Mouse (Mus musculus) liver, embryonic 11.5 days (tissue): Measurements from ENCODE around the gene Unc45a. TPM values are rescaled to one million over a fixed set of nuclear protein-coding genes. Genes with fewer than 3 reads are reported as not detected.

Experiments used
- ATAC-seq: fragments of 200-750 bp; cut with Nextera tagmentation; replicated peaks from 2 replicates; pipeline ENCODE4 v1.8.0; 2017; ENCODE audit warnings: moderate number of reproducible peaks, mild to moderate bottlenecking, moderate TSS enrichment, moderate library complexity; ENCODE audit not compliant: low FRiP score
- DNase-seq: peaks from one replicate; pipeline ENCODE4 v3.0.0-alpha.2; 2017; ENCODE audit warnings: low spot score
- H3K27ac ChIP-seq: fragments of 300-500 bp; sonication (generic); 2 replicates; pipeline ENCODE4 v1.5.1; 2014; ENCODE audit warnings: mild to moderate bottlenecking, low read depth, low read length, control low read depth
- H3K27me3 ChIP-seq: fragments of 300-500 bp; sonication (generic); replicated peaks from 2 replicates; pipeline ENCODE4 v1.6.1; 2014; ENCODE audit warnings: low read length, mixed read lengths; ENCODE audit not compliant: control insufficient read depth, insufficient read depth
- H3K36me3 ChIP-seq: fragments of 300-500 bp; sonication (generic); 2 replicates; pipeline ENCODE4 v1.6.1; 2014; ENCODE audit warnings: mild to moderate bottlenecking, low read length, moderate library complexity, mixed read lengths; ENCODE audit not compliant: control insufficient read depth, insufficient read depth
- H3K4me1 ChIP-seq: fragments of 300-500 bp; sonication (generic); replicated peaks from 2 replicates; pipeline ENCODE4 v1.6.1; 2014; ENCODE audit warnings: low read length, mixed read lengths; ENCODE audit not compliant: control insufficient read depth, insufficient read depth
- H3K4me2 ChIP-seq: fragments of 300-500 bp; sonication (generic); 2 replicates; pipeline ENCODE4 v1.6.1; 2014; ENCODE audit warnings: mild to moderate bottlenecking, control low read depth, moderate library complexity
- H3K4me3 ChIP-seq: fragments of 300-500 bp; sonication (generic); 2 replicates; pipeline ENCODE4 v1.5.1; 2014; ENCODE audit warnings: low read depth, low read length, control low read depth
- H3K9ac ChIP-seq: fragments of 300-500 bp; sonication (generic); 2 replicates; pipeline ENCODE4 v1.6.1; 2014; ENCODE audit warnings: low read depth, low read length, control low read depth
- H3K9me3 ChIP-seq: fragments of 300-500 bp; sonication (generic); 2 replicates; pipeline ENCODE4 v1.6.1; 2016; ENCODE audit warnings: low read length, inconsistent platforms, mixed read lengths; ENCODE audit not compliant: control insufficient read depth
- WGBS: fragments of 180-500 bp; shearing (Covaris S2); extraction: QIAGEN DNeasy Blood & Tissue Kit; methylation state at CpG from one replicate; pipeline ENCODE4 v1.1.7; 2014; 5-methylcytosine and 5-hydroxymethylcytosine counted together
- polyA plus RNA-seq: library from polyadenylated mRNA; unstranded; fragments of >200 nt; fragmentation: Nextera tagmentation; extraction: Ambion mirVana; gene quantifications from 2 replicates; pipeline ENCODE4 v1.2.1, GENCODE M21; 2014

Unc45a gene
- polyA plus RNA-seq, 1 experiment from 2014 or later = 24.0 TPM

- 81% methylated on average over 8 of the region's 8 CpGs for WGBS
- Histone ChIP-seq H3K27ac (no peak overlapping the region), H3K9me3 (no peaks in the 10 kb centered on the region), H3K9ac (no peak overlapping the region), H3K4me1 (no peaks in the 10 kb centered on the region), H3K4me3 (no peak overlapping the region), H3K27me3 (no peaks in the 10 kb centered on the region), H3K36me3 (peaks cover 23% of the 10 kb centered on the region), H3K4me2 (no peak overlapping the region)
- ATAC-seq (no peak), DNase-seq (no peak)
Measured at GRCm38 (mm10) chr7:80357156-80357555, 16.4 kb upstream of the Unc45a start.

- H3K27ac ChIP-seq = no peak overlapping the region
- 92% methylated on average over 13 of the region's 13 CpGs for WGBS
- H3K9ac ChIP-seq = no peak overlapping the region
- no peak overlapping the region for H3K4me3 ChIP-seq
- DNase-seq = no peak
- no peaks in the 10 kb centered on the region for H3K9me3 ChIP-seq
- no peak overlapping the region for H3K4me2 ChIP-seq
- no peak for ATAC-seq
- no peaks in the 10 kb centered on the region for H3K4me1 ChIP-seq
- no peaks in the 10 kb centered on the region for H3K27me3 ChIP-seq
- H3K36me3 ChIP-seq = peaks cover 25% of the 10 kb centered on the region
Measured at GRCm38 (mm10) chr7:80356351-80356750, 15.5 kb upstream of the Unc45a start.

GRCm38 (mm10) chr7:80352920-80353319 lies 12.1 kb upstream of the Unc45a start:
- Histone ChIP-seq H3K4me3 (no peak overlapping the region), H3K4me2 (no peak overlapping the region), H3K9me3 (no peaks in the 10 kb centered on the region), H3K27ac (no peak overlapping the region), H3K27me3 (no peaks in the 10 kb centered on the region), H3K9ac (no peak overlapping the region), H3K36me3 (peaks cover 11% of the 10 kb centered on the region), H3K4me1 (0 out of 2 replicates have a peak, but pooled peaks cover 7% of the 10 kb centered on the region)
- WGBS = 91% methylated on average over 8 of the region's 8 CpGs
- DNase-seq (no peak), ATAC-seq (no peak)

GRCm38 (mm10) chr7:80350808-80351207 lies 10.0 kb upstream of the Unc45a start:
- 38% methylated on average over 2 of the region's 2 CpGs for WGBS
- Histone ChIP-seq H3K27me3 (no peaks in the 10 kb centered on the region), H3K9ac (no peak overlapping the region), H3K9me3 (no peaks in the 10 kb centered on the region), H3K4me2 (no peak overlapping the region), H3K4me3 (no peak overlapping the region), H3K36me3 (peaks cover 8% of the 10 kb centered on the region; the same call in 1 of the 2 replicates), H3K27ac (no peak overlapping the region), H3K4me1 (peaks cover 13% of the 10 kb centered on the region)
- peak; percentile 57 for ATAC-seq
- DNase-seq = no peak

GRCm38 (mm10) chr7:80347670-80348586 lies 7.1 kb upstream of the Unc45a start:
- Histone ChIP-seq H3K27ac (no peak overlapping the region), H3K9me3 (no peaks in the 10 kb centered on the region), H3K9ac (no peak overlapping the region), H3K4me1 (peaks cover 19% of the 10 kb centered on the region), H3K4me2 (no peak overlapping the region), H3K36me3 (0 out of 2 replicates have a peak, but pooled peaks cover 5% of the 10 kb centered on the region), H3K4me3 (no peak overlapping the region), H3K27me3 (no peaks in the 10 kb centered on the region)
- ATAC-seq = no peak
- WGBS = 69% methylated on average over 13 of the region's 13 CpGs
- DNase-seq = no peak

GRCm38 (mm10) chr7:80346830-80347229 lies 6.0 kb upstream of the Unc45a start:
- DNase-seq (no peak), ATAC-seq (no peak)
- Histone ChIP-seq H3K27me3 (no peaks in the 10 kb centered on the region), H3K4me1 (peaks cover 23% of the 10 kb centered on the region), H3K4me3 (no peak overlapping the region), H3K27ac (no peak overlapping the region), H3K36me3 (0 out of 2 replicates have a peak, but pooled peaks cover 4% of the 10 kb centered on the region), H3K9me3 (no peaks in the 10 kb centered on the region), H3K9ac (no peak overlapping the region), H3K4me2 (no peak overlapping the region)
- WGBS = 63% methylated on average over 5 of the region's 5 CpGs

- Histone ChIP-seq H3K9ac (no peak overlapping the region), H3K9me3 (no peaks in the 10 kb centered on the region), H3K27me3 (no peaks in the 10 kb centered on the region), H3K4me1 (peaks cover 24% of the 10 kb centered on the region), H3K27ac (no peak overlapping the region), H3K36me3 (no peaks in the 10 kb centered on the region), H3K4me3 (no peak overlapping the region), H3K4me2 (no peak overlapping the region)
- DNase-seq (no peak), ATAC-seq (no peak)
- WGBS = 86% methylated on average over 9 of the region's 9 CpGs
Measured at GRCm38 (mm10) chr7:80346173-80346572, 5.4 kb upstream of the Unc45a start.

GRCm38 (mm10) chr7:80343270-80344018 lies 2.6 kb upstream of the Unc45a start:
- H3K4me1 ChIP-seq = peaks cover 30% of the 10 kb centered on the region
- H3K4me3 ChIP-seq = peak overlapping the region; percentile 54
- H3K36me3 ChIP-seq = no peaks in the 10 kb centered on the region
- no peak overlapping the region for H3K27ac ChIP-seq
- no peaks in the 10 kb centered on the region for H3K9me3 ChIP-seq
- peak overlapping the region; percentile 93 for H3K4me2 ChIP-seq
- peak; percentile 6; the same call in 1 of the 2 replicates for ATAC-seq
- no peak for DNase-seq
- 26% methylated on average over 19 of the region's 19 CpGs for WGBS
- H3K27me3 ChIP-seq = no peaks in the 10 kb centered on the region
- H3K9ac ChIP-seq = peak overlapping the region; percentile 72
